Mouse (Mus musculus) intestine, postnatal 0 days (tissue): Measurements from ENCODE around the gene Ngp. TPM values are rescaled to one million over a fixed set of nuclear protein-coding genes. Genes with fewer than 3 reads are reported as not detected.

ENCODE experiments used
- ATAC-seq: fragments of 200-750 bp; cut with Nextera tagmentation; 2 replicates; pipeline ENCODE4 v1.8.0; 2017; ENCODE audit warnings: mild to moderate bottlenecking, moderate TSS enrichment, moderate library complexity
- H3K27ac ChIP-seq: fragments of 300-500 bp; sonication (generic); 2 replicates; pipeline ENCODE4 v1.5.1; 2014; ENCODE audit warnings: mild to moderate bottlenecking, low read depth, low read length, moderate library complexity
- H3K27me3 ChIP-seq: fragments of 300-500 bp; sonication (generic); replicated peaks from 2 replicates; pipeline ENCODE4 v1.6.1; 2014; ENCODE audit warnings: low read length, mixed read lengths; ENCODE audit not compliant: control insufficient read depth, insufficient read depth
- H3K36me3 ChIP-seq: fragments of 300-500 bp; sonication (generic); 2 replicates; pipeline ENCODE4 v1.6.1; 2014; ENCODE audit warnings: mild to moderate bottlenecking, moderate library complexity; ENCODE audit not compliant: control insufficient read depth, insufficient read depth
- H3K4me1 ChIP-seq: fragments of 300-500 bp; sonication (generic); replicated peaks from 2 replicates; pipeline ENCODE4 v1.6.1; 2014; ENCODE audit warnings: antibody characterized with exemption, low read length, mixed read lengths; ENCODE audit not compliant: control insufficient read depth, insufficient read depth
- H3K4me2 ChIP-seq: fragments of 300-500 bp; sonication (generic); replicated peaks from 2 replicates; pipeline ENCODE4 v1.6.1; 2014; ENCODE audit warnings: low read depth, mild to moderate bottlenecking, moderate library complexity
- H3K4me3 ChIP-seq: fragments of 300-500 bp; sonication (generic); 2 replicates; pipeline ENCODE4 v1.5.1; 2014; ENCODE audit warnings: low read depth, low read length
- H3K9ac ChIP-seq: fragments of 300-500 bp; sonication (generic); 2 replicates; pipeline ENCODE4 v1.6.1; 2014; ENCODE audit warnings: mild to moderate bottlenecking, low read depth, low read length
- H3K9me3 ChIP-seq: fragments of 300-500 bp; sonication (generic); 2 replicates; pipeline ENCODE4 v1.6.1; 2016; ENCODE audit warnings: mixed run types; ENCODE audit not compliant: control insufficient read depth
- CTCF ChIP-seq: sonication (generic); IDR thresholded peaks from 2 replicates; pipeline ENCODE4 v1.5.1; 2016; ENCODE audit warnings: low read depth, mild to moderate bottlenecking, control low read depth, antibody characterized with exemption, moderate library complexity
- WGBS: fragments of 180-500 bp; shearing (Covaris S2); extraction: QIAGEN DNeasy Blood & Tissue Kit; methylation state at CpG from one replicate; pipeline ENCODE4 v1.1.7; 2014; 5-methylcytosine and 5-hydroxymethylcytosine counted together
- polyA plus RNA-seq: library from polyadenylated mRNA; unstranded; fragments of >200 nt; fragmentation: Nextera tagmentation; extraction: Ambion mirVana; gene quantifications from 2 replicates; pipeline ENCODE4 v1.2.1, GENCODE M21; 2015

Ngp gene
- polyA plus RNA-seq, 1 experiment from 2014 or later, result 1.9 TPM

DNA sequence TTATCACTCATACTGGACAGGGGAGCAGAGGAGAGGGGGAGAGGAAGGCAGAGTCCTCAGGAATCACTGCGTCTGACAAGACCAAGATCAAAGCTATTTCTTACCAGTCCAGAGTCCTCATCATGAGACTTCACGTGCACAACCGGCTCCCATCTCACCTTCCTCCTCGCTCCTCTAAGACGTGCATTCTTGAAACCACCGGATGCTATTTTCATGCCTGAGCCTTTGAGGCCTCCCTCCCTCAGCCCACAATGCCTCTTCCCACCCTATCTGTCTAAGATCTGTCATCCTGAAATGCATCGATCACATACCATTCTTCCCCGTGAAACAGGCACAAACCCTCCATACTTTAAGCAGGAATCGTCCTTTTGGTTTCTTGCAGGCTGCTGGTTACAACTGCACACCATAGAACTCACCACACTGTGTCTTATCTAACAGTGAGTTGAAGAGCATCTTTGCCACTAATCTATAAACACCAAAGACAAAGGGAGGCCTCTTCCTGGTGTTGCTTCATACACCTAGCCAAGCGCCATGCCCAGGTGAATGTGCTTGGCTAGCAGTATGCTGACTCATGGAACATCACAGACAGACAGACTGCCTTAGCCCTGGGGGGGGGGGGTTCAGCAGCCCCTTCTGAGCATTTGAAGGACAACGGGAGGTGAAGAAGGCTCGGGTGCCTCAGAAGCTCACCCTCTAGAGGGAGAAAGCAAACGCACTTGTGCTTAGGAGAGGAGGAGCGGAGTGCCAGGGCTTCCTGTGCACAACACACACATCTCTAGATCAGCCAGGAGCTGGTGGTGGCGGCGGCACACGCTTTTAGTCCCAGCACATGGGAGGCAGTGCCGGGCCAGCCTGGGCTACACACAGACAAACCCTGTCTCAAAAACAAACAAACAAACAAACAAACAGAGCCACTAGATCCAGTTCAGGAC is 41.6 kb downstream of the Ngp start:
- WGBS, result 78% methylated on average over 18 of the region's 18 CpGs
- peak; percentile 42; the same call in 1 of the 2 replicates for ATAC-seq
- no peak overlapping the region for H3K27ac ChIP-seq

DNA sequence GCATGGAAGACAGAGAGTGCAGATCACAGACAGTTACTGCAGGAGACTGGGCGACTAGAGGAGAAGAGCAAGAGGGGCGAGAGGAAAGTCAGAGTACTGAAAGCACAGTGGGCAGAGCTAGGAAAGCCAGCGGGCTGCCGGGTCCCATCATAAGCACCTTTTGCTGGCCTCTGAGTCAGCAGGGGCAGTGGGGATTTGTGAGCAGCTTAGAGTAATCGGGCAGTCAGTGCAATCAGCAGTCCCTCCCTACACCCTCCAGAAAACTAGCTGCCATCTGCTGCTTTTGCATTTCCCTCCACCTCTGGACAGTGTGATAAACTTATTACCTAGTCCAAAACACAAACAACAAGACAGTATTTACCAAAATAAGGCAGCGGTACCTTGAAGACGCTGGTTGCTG is 42.8 kb downstream of the Ngp start:
- no peak for ATAC-seq
- TF ChIP-seq CTCF, result no peak
- Histone ChIP-seq H3K4me2 (no peak overlapping the region), H3K9ac (no peak overlapping the region), H3K4me3 (no peak overlapping the region), H3K27me3 (no peaks in the 10 kb centered on the region), H3K9me3 (no peaks in the 10 kb centered on the region), H3K36me3 (peaks cover 4% of the 10 kb centered on the region; the same call in 1 of the 2 replicates), H3K27ac (0 out of 2 replicates have a peak overlapping the region, but pooled peaks have one; percentile 15), H3K4me1 (0 out of 2 replicates have a peak, but pooled peaks cover 5% of the 10 kb centered on the region)
- WGBS, result 67% methylated on average over 7 of the region's 7 CpGs

More for the DNA sequence above, 41.6 kb downstream of the Ngp start:
- Histone ChIP-seq H3K9ac (no peak overlapping the region), H3K36me3 (no peaks in the 10 kb centered on the region), H3K4me1 (0 out of 2 replicates have a peak, but pooled peaks cover 5% of the 10 kb centered on the region), H3K4me3 (no peak overlapping the region), H3K27me3 (no peaks in the 10 kb centered on the region), H3K4me2 (no peak overlapping the region), H3K9me3 (no peaks in the 10 kb centered on the region)
- no peak for TF ChIP-seq CTCF

DNA sequence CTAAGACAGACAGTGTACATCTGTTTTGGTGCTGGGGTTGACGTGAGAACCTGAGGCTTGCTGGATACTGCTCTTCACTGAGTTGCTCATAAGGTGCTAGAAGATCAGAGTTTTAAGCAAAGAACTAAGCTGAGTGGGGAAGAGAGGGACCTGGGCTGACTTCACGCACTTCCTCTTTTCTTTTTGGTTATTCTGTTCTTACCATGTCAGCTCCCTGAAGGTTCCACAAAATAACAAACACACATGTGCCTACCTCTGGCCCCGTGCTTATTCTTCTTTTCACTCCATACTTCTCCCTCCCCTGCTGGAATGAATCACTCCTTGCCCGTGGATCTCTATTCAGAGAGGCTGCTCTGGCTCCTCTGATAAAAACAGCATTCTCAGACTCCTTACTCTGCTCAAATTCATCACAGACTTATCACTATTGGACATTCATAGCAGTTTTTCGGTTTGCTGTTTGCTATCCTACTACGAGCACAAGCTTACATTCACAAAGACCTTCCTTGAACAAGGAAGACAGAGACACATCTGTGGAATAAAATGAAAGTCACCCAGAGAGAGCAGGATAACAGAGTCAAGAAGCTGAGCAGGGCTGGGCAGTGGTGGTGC is 44.5 kb downstream of the Ngp start:
- Histone ChIP-seq H3K27me3 (no peaks in the 10 kb centered on the region), H3K9ac (no peak overlapping the region), H3K27ac (no peak overlapping the region), H3K4me2 (no peak overlapping the region), H3K9me3 (no peaks in the 10 kb centered on the region), H3K4me3 (no peak overlapping the region), H3K36me3 (peaks cover 4% of the 10 kb centered on the region; the same call in 1 of the 2 replicates), H3K4me1 (0 out of 2 replicates have a peak, but pooled peaks cover 5% of the 10 kb centered on the region)
- no peak for TF ChIP-seq CTCF
- WGBS, result 93% methylated on average over 6 of the region's 6 CpGs
- no peak for ATAC-seq

DNA sequence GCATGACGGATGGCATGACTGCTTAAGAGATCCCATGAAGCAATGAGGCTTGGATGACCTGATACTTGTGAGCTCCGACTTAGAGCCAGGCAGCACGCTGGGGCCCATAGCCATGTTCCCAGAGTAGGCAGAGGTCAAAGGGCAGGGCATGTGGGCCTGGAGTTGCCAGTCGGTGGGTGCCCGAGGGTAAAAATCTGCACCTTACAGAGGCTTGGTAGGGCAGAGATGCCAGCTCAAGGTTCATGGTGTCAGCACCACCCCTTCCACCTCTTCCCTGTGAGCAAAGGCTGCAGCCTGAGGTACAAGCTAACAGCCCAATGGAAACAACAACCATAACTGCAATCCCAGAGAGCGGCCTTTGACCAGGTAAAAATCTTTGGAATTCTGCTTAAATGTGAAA is 45.8 kb downstream of the Ngp start:
- Histone ChIP-seq H3K9ac (no peak overlapping the region), H3K4me2 (no peak overlapping the region), H3K9me3 (no peaks in the 10 kb centered on the region), H3K4me1 (0 out of 2 replicates have a peak, but pooled peaks cover 5% of the 10 kb centered on the region), H3K4me3 (no peak overlapping the region), H3K27me3 (no peaks in the 10 kb centered on the region), H3K27ac (no peak overlapping the region), H3K36me3 (peaks cover 10% of the 10 kb centered on the region; the same call in 1 of the 2 replicates)
- ATAC-seq, result no peak
- no peak for TF ChIP-seq CTCF
- WGBS, result 80% methylated on average over 6 of the region's 6 CpGs

DNA sequence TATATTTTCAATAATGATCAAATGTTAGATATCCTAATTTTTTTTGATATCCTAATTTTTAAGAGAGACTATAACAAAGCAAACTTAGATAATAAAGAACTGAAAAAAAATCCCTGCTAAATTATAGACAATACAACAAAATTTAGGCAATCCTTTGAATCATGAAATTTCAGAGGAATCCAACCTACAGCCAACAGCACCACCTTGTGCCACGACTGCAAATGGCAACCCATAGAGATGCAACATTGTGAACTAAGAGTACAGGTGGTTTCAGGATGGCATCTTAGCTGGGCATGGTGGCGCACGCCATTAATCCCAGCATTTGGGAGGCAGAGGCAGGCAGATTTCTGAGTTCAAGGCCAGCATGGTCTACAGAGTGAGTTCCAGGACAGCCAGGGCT is 46.6 kb downstream of the Ngp start:
- no peak for ATAC-seq
- WGBS, result 90% methylated on average over 3 of the region's 3 CpGs
- Histone ChIP-seq H3K9ac (no peak overlapping the region), H3K27ac (no peak overlapping the region), H3K4me2 (no peak overlapping the region), H3K36me3 (peaks cover 10% of the 10 kb centered on the region; the same call in 1 of the 2 replicates), H3K4me1 (0 out of 2 replicates have a peak, but pooled peaks cover 5% of the 10 kb centered on the region), H3K27me3 (no peaks in the 10 kb centered on the region), H3K9me3 (no peaks in the 10 kb centered on the region), H3K4me3 (no peak overlapping the region)
- peak; percentile 57 for TF ChIP-seq CTCF

Other genes with a start within 250 kb of the Ngp start
- gene Cspg5, start 176.0 kb upstream of the Ngp start, polyA plus RNA-seq, result 2.9 and 3.2 TPM in 2 replicates
- 6.3 and 7.5 TPM in 2 replicates for gene Elp6, start 114.6 kb upstream of the Ngp start, polyA plus RNA-seq
- gene Scap, start 86.5 kb upstream of the Ngp start, polyA plus RNA-seq, result 14.9 and 15.7 TPM in 2 replicates
- gene Ptpn23, start 11.5 kb upstream of the Ngp start, polyA plus RNA-seq, result 10.0 and 10.8 TPM in 2 replicates
- 5.2 and 5.5 TPM in 2 replicates for gene Klhl18, start 56.9 kb downstream of the Ngp start, polyA plus RNA-seq
- gene Kif9, start 57.2 kb downstream of the Ngp start, polyA plus RNA-seq, result 0.17 and 0.43 TPM in 2 replicates
- gene Setd2, start 112.8 kb downstream of the Ngp start, polyA plus RNA-seq, result 12.4 and 15.7 TPM in 2 replicates
- gene Nradd, start 204.7 kb downstream of the Ngp start, polyA plus RNA-seq, result 39.4 and 41.8 TPM in 2 replicates
- 1.0 and 1.3 TPM in 2 replicates for gene Nbeal2, start 234.4 kb downstream of the Ngp start, polyA plus RNA-seq
- 122 and 124 TPM in 2 replicates for gene Ccdc12, start 236.8 kb downstream of the Ngp start, polyA plus RNA-seq